Mouse (Mus musculus): ENCODE data around the gene Gm16381.
"Not testable (repeated sequence)": the region's sequence is repeated elsewhere in the genome, so short reads cannot be mapped to it uniquely, and the experiment has no call there.

Gm16381 gene

GRCm38 (mm10) chr12:87644520-87644919 is at the start of gene Gm16381:
Gene Gm16381, minus strand, starts transcription at chr12:87644620.
- DNase-seq (ENCODE audit: low spot score): not testable (repeated sequence)

- DNase-seq (ENCODE audit: low spot score): not testable (repeated sequence)
These were observed 8.7 kb upstream of the Gm16381 start for GRCm38 (mm10) chr12:87652916-87653703.

GRCm38 (mm10) chr12:87618569-87618968 is 25.9 kb downstream of the Gm16381 start, which contains the start of gene Gm4027:
Gene Gm4027, plus strand, starts transcription at chr12:87618869.
- not testable (repeated sequence) for DNase-seq (ENCODE audit: low spot score)

GRCm38 (mm10) chr12:87602388-87602787 is 42.0 kb downstream of the Gm16381 start, which contains the start of gene Oog1:
Gene Oog1, plus strand, starts transcription at chr12:87602688.
- DNase-seq (ENCODE audit: low spot score): not testable (repeated sequence)

GRCm38 (mm10) chr12:87601388-87601787 is 43.0 kb downstream of the Gm16381 start:
- DNase-seq (ENCODE audit: low spot score): not testable (repeated sequence)

Measured in T-cell, adult 2 months (primary cell).